Mouse (Mus musculus) bone marrow macrophage, adult 2 months (primary cell): Measurements from ENCODE around the gene Gm14085.

Experiments used
- CTCF ChIP-seq: IDR thresholded peaks from 2 replicates; pipeline ENCODE4 v1.5.1; 2012; ENCODE audit warnings: low read depth, mild to moderate bottlenecking, low read length, moderate library complexity
- POLR2A ChIP-seq: IDR thresholded peaks from 2 replicates; pipeline ENCODE4 v1.6.1; 2012; ENCODE audit warnings: mild to moderate bottlenecking, low read depth, low read length, borderline replicate concordance

GRCm38 (mm10) chr2:122466901-122467300 is 17.8 kb upstream of the Gm14085 start:
- TF ChIP-seq POLR2A: no peak
- no peak for TF ChIP-seq CTCF
